Comparison of ENCODE assay signal across 8 mouse cellular contexts in the genomic region with DNA sequence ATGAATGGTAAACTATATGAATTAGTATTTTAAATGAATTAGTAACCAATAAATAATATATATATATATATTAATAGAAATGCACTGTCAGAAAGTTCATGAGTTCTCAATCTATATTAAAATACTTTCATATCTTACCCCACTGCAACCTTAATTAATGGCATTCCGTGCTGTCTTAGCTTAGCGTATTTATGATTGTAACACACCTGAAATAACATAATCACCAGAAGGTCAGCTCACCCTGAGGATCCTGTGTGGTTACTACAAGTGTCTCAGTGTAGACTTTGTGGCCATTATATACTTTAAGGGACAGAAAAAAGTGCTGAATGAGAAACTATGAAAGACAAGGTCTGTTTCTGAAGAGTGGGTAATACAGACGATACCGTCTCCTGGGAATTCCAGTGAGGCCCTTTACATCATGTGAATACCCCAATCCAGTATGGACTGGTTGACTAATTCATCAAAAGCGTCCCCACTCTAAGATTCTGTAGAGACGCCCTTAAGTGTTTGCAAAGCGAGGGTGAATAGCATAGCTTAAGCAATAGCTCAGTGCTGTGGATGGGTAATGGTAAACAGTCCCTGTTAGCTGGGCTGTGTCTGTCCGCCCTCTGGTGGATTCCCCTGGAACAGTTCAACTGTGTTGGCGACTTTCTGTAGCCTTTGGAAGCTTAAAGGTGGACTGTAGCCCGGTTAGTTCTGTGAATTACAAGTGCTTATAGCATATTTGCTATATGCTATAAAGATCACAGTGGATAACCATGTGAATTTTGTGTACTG.
DNase-seq lines count a peak whose midpoint lies in the region; ATAC-seq and TF ChIP-seq lines count a peak whose summit lies in the region.

No protein-coding gene starts in this region.

- H3K4me1 ChIP-seq in embryonic facial prominence, embryonic 13.5 days, result no peaks in the 10 kb centered on the region
- 0 out of 2 replicates have a peak, but pooled peaks cover 2% of the 10 kb centered on the region for H3K4me1 ChIP-seq in heart, embryonic 10.5 days
- peaks cover 10% of the 10 kb centered on the region for H3K4me1 ChIP-seq in limb, embryonic 12.5 days (replicated peaks)
- H3K4me1 ChIP-seq in midbrain, embryonic 15.5 days, result no peaks in the 10 kb centered on the region
- peaks cover 2% of the 10 kb centered on the region; the same call in 1 of the 2 replicates for H3K4me1 ChIP-seq in spleen, adult 2 months (ENCODE audit: control insufficient read depth, insufficient read depth, insufficient read length)

- TF ChIP-seq POLR2A in spleen, adult 2 months (IDR thresholded peaks at IDR 0.05; ENCODE audit: low read depth, low read length), result no peak

- no peak overlapping the region for H3K9ac ChIP-seq in embryonic facial prominence, embryonic 13.5 days
- H3K9ac ChIP-seq in limb, embryonic 12.5 days (replicated peaks), result no peak overlapping the region
- H3K9ac ChIP-seq in midbrain, embryonic 15.5 days, result no peak overlapping the region

- no peak overlapping the region for H3K4me3 ChIP-seq in embryonic facial prominence, embryonic 13.5 days
- H3K4me3 ChIP-seq in heart, embryonic 10.5 days, result no peak overlapping the region
- H3K4me3 ChIP-seq in limb, embryonic 12.5 days (replicated peaks), result no peak overlapping the region
- no peak overlapping the region for H3K4me3 ChIP-seq in midbrain, embryonic 15.5 days
- no peak overlapping the region for H3K4me3 ChIP-seq in spleen, adult 2 months (ENCODE audit: extremely low read depth, insufficient read depth, insufficient read length)

- peak; percentile 61 for DNase-seq in A20 (ENCODE audit: low read depth, low spot score)
- peak; percentile 72 for DNase-seq in adrenal gland, postnatal 25 days
- DNase-seq in heart, embryonic 10.5 days (ENCODE audit: low spot score), result peak; percentile 84
- DNase-seq in kidney, adult 9 months, result peak; percentile 88
- DNase-seq in spleen, adult 2 months (ENCODE audit: low read depth in 1 of 2, low spot score in 2 of 2), result peak; percentile 15 to 57

- H3K4me2 ChIP-seq in embryonic facial prominence, embryonic 13.5 days, result no peak overlapping the region
- H3K4me2 ChIP-seq in limb, embryonic 12.5 days, result no peak overlapping the region
- H3K4me2 ChIP-seq in midbrain, embryonic 15.5 days, result no peak overlapping the region

- H3K27ac ChIP-seq in embryonic facial prominence, embryonic 13.5 days, result no peak overlapping the region
- no peak overlapping the region for H3K27ac ChIP-seq in heart, embryonic 10.5 days
- H3K27ac ChIP-seq in limb, embryonic 12.5 days, result no peak overlapping the region
- no peak overlapping the region for H3K27ac ChIP-seq in midbrain, embryonic 15.5 days
- H3K27ac ChIP-seq in spleen, adult 2 months (ENCODE audit: insufficient read depth, low read length), result no peak overlapping the region

- peak; percentile 74; the same call in 1 of the 2 replicates for TF ChIP-seq CTCF in spleen, adult 2 months (IDR thresholded peaks at IDR 0.05; ENCODE audit: extremely low read depth, insufficient read depth, insufficient read length, insufficient replicate concordance)

- H3K36me3 ChIP-seq in embryonic facial prominence, embryonic 13.5 days, result peaks cover 62% of the 10 kb centered on the region
- peaks cover 54% of the 10 kb centered on the region for H3K36me3 ChIP-seq in heart, embryonic 10.5 days
- H3K36me3 ChIP-seq in limb, embryonic 12.5 days, result peaks cover 52% of the 10 kb centered on the region
- no peaks in the 10 kb centered on the region for H3K36me3 ChIP-seq in midbrain, embryonic 15.5 days (replicated peaks)
- H3K36me3 ChIP-seq in spleen, adult 2 months (ENCODE audit: control insufficient read depth, insufficient read depth, low read length), result peaks cover 13% of the 10 kb centered on the region

- no peaks in the 10 kb centered on the region for H3K9me3 ChIP-seq in embryonic facial prominence, embryonic 13.5 days
- H3K9me3 ChIP-seq in heart, embryonic 10.5 days, result no peaks in the 10 kb centered on the region
- no peaks in the 10 kb centered on the region for H3K9me3 ChIP-seq in limb, embryonic 12.5 days
- no peaks in the 10 kb centered on the region for H3K9me3 ChIP-seq in midbrain, embryonic 15.5 days

- ATAC-seq in embryonic facial prominence, embryonic 13.5 days (ENCODE audit: insufficient number of reproducible peaks, insufficient read depth, low FRiP score, low TSS enrichment, low read depth), result peak; percentile 69; the same call in 1 of the 2 replicates
- peak; percentile 69 for ATAC-seq in limb, embryonic 12.5 days (ENCODE audit: insufficient number of reproducible peaks, insufficient read depth, low FRiP score, low TSS enrichment, low read depth)
- peak; percentile 95 for ATAC-seq in midbrain, embryonic 15.5 days (replicated peaks)

- no peaks in the 10 kb centered on the region for H3K27me3 ChIP-seq in embryonic facial prominence, embryonic 13.5 days
- no peaks in the 10 kb centered on the region for H3K27me3 ChIP-seq in heart, embryonic 10.5 days (ENCODE audit: insufficient read depth, poor library complexity, severe bottlenecking)
- no peaks in the 10 kb centered on the region for H3K27me3 ChIP-seq in limb, embryonic 12.5 days
- H3K27me3 ChIP-seq in midbrain, embryonic 15.5 days (replicated peaks), result no peaks in the 10 kb centered on the region
- H3K27me3 ChIP-seq in spleen, adult 2 months (ENCODE audit: control insufficient read depth, insufficient read depth, low read length), result no peaks in the 10 kb centered on the region

- WGBS in embryonic facial prominence, embryonic 13.5 days, result 44% methylated on average over 10 of the region's 10 CpGs
- WGBS in heart, embryonic 10.5 days, result 55% methylated on average over 10 of the region's 10 CpGs
- 53% methylated on average over 10 of the region's 10 CpGs for WGBS in limb, embryonic 12.5 days
- WGBS in midbrain, embryonic 15.5 days, result 47% methylated on average over 10 of the region's 10 CpGs
- WGBS in spleen, adult 2 months, result 62% methylated on average over 10 of the region's 10 CpGs

Comparison
In these comparisons a context has a peak if more than half of its experiments do, and no peak if none do; other contexts are left out.
1. DNase-seq: peak in every context shown above with its lines; median percentile 88 in kidney, adult 9 months; 84 in heart, embryonic 10.5 days; 72 in adrenal gland, postnatal 25 days; 61 in A20; 36 in spleen, adult 2 months.